Mouse (Mus musculus) E14TG2a.4 (cell line): Measurements from ENCODE around the gene Cmss1.

Source experiments
- CTCF ChIP-seq: conservative IDR thresholded peaks from 2 replicates; pipeline ENCODE4 v1.5.1; 2014; ENCODE audit warnings: low read length
- NANOG ChIP-seq: IDR thresholded peaks from 2 replicates; pipeline ENCODE4 v1.6.1; 2014; ENCODE audit warnings: borderline replicate concordance, low read length, mixed read lengths
- POU5F1 ChIP-seq: IDR thresholded peaks from 2 replicates; pipeline ENCODE4 v1.6.1; 2014; ENCODE audit warnings: low read length, borderline replicate concordance

DNA sequence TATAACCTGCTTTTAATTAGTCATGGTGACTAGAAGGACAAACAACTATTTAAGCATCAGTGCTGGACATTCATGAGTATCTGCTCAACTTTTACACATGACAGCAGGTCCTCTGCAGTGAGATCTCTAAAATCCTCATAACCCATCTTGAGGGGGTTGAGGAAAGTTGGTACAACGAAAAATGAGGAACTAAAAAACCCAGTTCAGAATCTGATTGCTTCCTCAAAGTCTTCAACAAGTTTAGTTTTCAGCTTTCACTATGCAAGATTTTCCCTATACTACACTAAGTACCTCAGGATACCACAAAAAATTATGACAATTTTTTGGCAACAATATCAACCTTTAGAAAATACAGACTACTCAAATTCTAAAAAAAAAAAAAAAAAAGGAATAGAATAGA is 72.3 kb downstream of the Cmss1 start:
- TF ChIP-seq CTCF (no peak), NANOG (no peak), POU5F1 (no peak)
